Mouse (Mus musculus): ENCODE results near the gene Esp22.
"Not testable (repeated sequence)": the region's sequence is repeated elsewhere in the genome, so short reads cannot be mapped to it uniquely, and the experiment has no call there.

Esp22 gene

GRCm38 (mm10) chr17:39095034-39095433 lies at the start of gene Esp22:
TSS of gene Esp22 (plus strand) at chr17:39095334.
- DNase-seq: no peak

GRCm38 (mm10) chr17:39063641-39064040 lies 31.5 kb upstream of the Esp22 start:
- no peak for DNase-seq

GRCm38 (mm10) chr17:39076937-39077336 lies 18.2 kb upstream of the Esp22 start, which contains the start of gene Esp23:
TSS of gene Esp23 (minus strand) at chr17:39077037.
- no peak for DNase-seq

GRCm38 (mm10) chr17:39107126-39107525 lies 12.0 kb downstream of the Esp22 start:
- not testable (repeated sequence) for DNase-seq

- not testable (repeated sequence) for DNase-seq
Observed at GRCm38 (mm10) chr17:39129156-39129555, 34.0 kb downstream of the Esp22 start.
